In the genomic region with DNA sequence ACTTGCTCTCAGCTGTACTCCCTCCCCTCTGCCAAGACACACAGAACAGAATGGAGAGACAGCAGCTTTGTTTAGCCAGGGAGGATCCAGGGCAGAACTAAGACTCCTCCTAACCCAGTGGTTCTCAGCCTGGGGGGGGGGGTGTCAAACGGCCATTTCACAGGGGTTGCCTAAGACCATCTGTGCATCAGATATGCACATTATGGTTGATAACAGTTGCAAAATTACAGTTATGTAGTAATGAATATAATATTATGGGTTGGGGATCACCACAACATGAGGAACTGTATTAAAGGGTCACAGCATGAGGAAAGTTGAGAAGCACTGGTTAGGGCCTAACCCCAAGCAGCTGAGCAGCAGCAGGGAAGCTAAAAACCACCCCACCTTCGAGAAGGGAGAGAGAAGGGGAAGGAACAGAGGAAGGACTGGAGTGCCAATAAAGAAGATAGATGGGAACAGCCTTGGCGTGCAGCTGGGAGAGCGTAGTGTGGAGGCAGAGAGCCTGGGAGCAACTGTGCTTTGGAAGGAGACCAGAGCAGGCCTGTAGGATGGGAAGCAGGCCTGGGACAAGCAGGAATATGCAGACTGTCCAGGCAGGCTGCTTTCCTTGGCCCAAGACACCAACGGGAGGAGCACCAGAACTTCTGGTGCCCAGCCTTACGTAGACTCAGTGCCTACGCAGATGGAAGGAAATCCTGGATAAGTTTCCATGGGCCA, we compare ENCODE assay signal across 16 mouse cellular contexts. TPM values are rescaled to one million over a fixed set of nuclear protein-coding genes. Genes with fewer than 3 reads are reported as not detected.
A peak's percentile ranks its signal among the peaks of the same experiment; 100 is the strongest.
DNase-seq lines count a peak whose midpoint lies in the region; ATAC-seq and TF ChIP-seq lines count a peak whose summit lies in the region.
"Had no signal": no experiment of that assay in that cellular context is flagged by ENCODE, and none has a peak within 500 bp of the region (broad histone marks: within the 10 kb centered on the region; RNA-seq: fewer than 3 reads in every experiment).

No protein-coding gene starts in this region.

- intact Hi-C loops in left cerebral cortex, postnatal 4 days (cut with DNase I) = loop anchor here (10.0 kb wide), 1 partner anchor 645 kb away; no protein-coding TSS in a partner anchor
- intact Hi-C loops in left cerebral cortex, postnatal 14 days (cut with DNase I) = loop anchor here (10.0 kb wide), 1 partner anchor 645 kb away; no protein-coding TSS in a partner anchor
- intact Hi-C loops in heart, postnatal 36 days (cut with DNase I) = no loop called here

- H3K4me3 ChIP-seq in forebrain, postnatal 0 days (ENCODE audit: low read depth, low read length) = no peak overlapping the region
- no peak overlapping the region for H3K4me3 ChIP-seq in forebrain, embryonic 12.5 days (replicated peaks)
- no peak overlapping the region for H3K4me3 ChIP-seq in embryonic facial prominence, embryonic 15.5 days (replicated peaks)
- H3K4me3 ChIP-seq: lung, embryonic 15.5 days; midbrain, embryonic 15.5 days; neural tube, embryonic 15.5 days had no signal

- DNase-seq in forebrain, postnatal 0 days = peak; percentile 6
- peak; percentile 24 for DNase-seq in left cerebral cortex, postnatal 4 days
- DNase-seq in left cerebral cortex, postnatal 14 days (ENCODE audit: low spot score in 2 of 2) = no peak
- DNase-seq in heart, postnatal 36 days = peak; percentile 26 to 28
- DNase-seq in embryo, embryonic 10 days (ENCODE audit: low spot score) = no peak
- DNase-seq in kidney, postnatal 14 days = no peak
- DNase-seq: B cell, adult 2 months; spleen, adult 18-20 months; thymus, adult 2 months had no signal

- no peak for TF ChIP-seq CTCF in forebrain, postnatal 0 days (IDR thresholded peaks at IDR 0.05; ENCODE audit: low read depth)

- no peaks in the 10 kb centered on the region for H3K4me1 ChIP-seq in forebrain, postnatal 0 days (ENCODE audit: insufficient read depth)
- H3K4me1 ChIP-seq in forebrain, embryonic 12.5 days = no peaks in the 10 kb centered on the region
- H3K4me1 ChIP-seq in embryonic facial prominence, embryonic 15.5 days = no peaks in the 10 kb centered on the region
- H3K4me1 ChIP-seq: lung, embryonic 15.5 days; midbrain, embryonic 15.5 days had no signal

- peak; percentile 38; the same call in 1 of the 2 replicates for ATAC-seq in forebrain, postnatal 0 days
- no peak for ATAC-seq in forebrain, embryonic 12.5 days (ENCODE audit: low FRiP score)
- peak; percentile 30; the same call in 1 of the 2 replicates for ATAC-seq in embryonic facial prominence, embryonic 15.5 days (ENCODE audit: insufficient number of reproducible peaks, low FRiP score, low TSS enrichment, low read depth)
- ATAC-seq: midbrain, embryonic 15.5 days had no signal

- H3K27me3 ChIP-seq in forebrain, postnatal 0 days (ENCODE audit: insufficient read depth, low read length) = no peaks in the 10 kb centered on the region
- peaks cover 8% of the 10 kb centered on the region for H3K27me3 ChIP-seq in forebrain, embryonic 12.5 days
- peaks cover 3% of the 10 kb centered on the region; the same call in 1 of the 2 replicates for H3K27me3 ChIP-seq in embryonic facial prominence, embryonic 15.5 days
- H3K27me3 ChIP-seq: lung, embryonic 15.5 days; midbrain, embryonic 15.5 days; neural tube, embryonic 15.5 days had no signal

- no peaks in the 10 kb centered on the region for H3K36me3 ChIP-seq in forebrain, postnatal 0 days (ENCODE audit: insufficient read depth)
- no peaks in the 10 kb centered on the region for H3K36me3 ChIP-seq in forebrain, embryonic 12.5 days (replicated peaks)
- H3K36me3 ChIP-seq in embryonic facial prominence, embryonic 15.5 days = no peaks in the 10 kb centered on the region
- H3K36me3 ChIP-seq: lung, embryonic 15.5 days; midbrain, embryonic 15.5 days; neural tube, embryonic 15.5 days had no signal

- H3K9me3 ChIP-seq in forebrain, postnatal 0 days (ENCODE audit: low read length) = no peaks in the 10 kb centered on the region
- no peaks in the 10 kb centered on the region for H3K9me3 ChIP-seq in forebrain, embryonic 12.5 days
- H3K9me3 ChIP-seq in embryonic facial prominence, embryonic 15.5 days (replicated peaks) = no peaks in the 10 kb centered on the region
- H3K9me3 ChIP-seq: lung, embryonic 15.5 days; midbrain, embryonic 15.5 days; neural tube, embryonic 15.5 days had no signal

- no peak overlapping the region for H3K27ac ChIP-seq in forebrain, postnatal 0 days (ENCODE audit: low read depth, low read length)
- no peak overlapping the region for H3K27ac ChIP-seq in forebrain, embryonic 12.5 days
- H3K27ac ChIP-seq in embryonic facial prominence, embryonic 15.5 days (replicated peaks) = no peak overlapping the region
- H3K27ac ChIP-seq: lung, embryonic 15.5 days; midbrain, embryonic 15.5 days; neural tube, embryonic 15.5 days had no signal

- no peak overlapping the region for H3K9ac ChIP-seq in forebrain, postnatal 0 days
- no peak overlapping the region for H3K9ac ChIP-seq in forebrain, embryonic 12.5 days
- no peak overlapping the region for H3K9ac ChIP-seq in embryonic facial prominence, embryonic 15.5 days
- H3K9ac ChIP-seq: lung, embryonic 15.5 days; midbrain, embryonic 15.5 days; neural tube, embryonic 15.5 days had no signal

- H3K4me2 ChIP-seq in forebrain, postnatal 0 days (ENCODE audit: low read depth) = no peak overlapping the region
- no peak overlapping the region for H3K4me2 ChIP-seq in forebrain, embryonic 12.5 days
- H3K4me2 ChIP-seq in embryonic facial prominence, embryonic 15.5 days (replicated peaks) = no peak overlapping the region
- H3K4me2 ChIP-seq: lung, embryonic 15.5 days; midbrain, embryonic 15.5 days; neural tube, embryonic 15.5 days had no signal

- 75% methylated on average over 7 of the region's 7 CpGs for WGBS in forebrain, postnatal 0 days
- 79% methylated on average over 7 of the region's 7 CpGs for WGBS in forebrain, embryonic 12.5 days
- 73% methylated on average over 7 of the region's 7 CpGs for WGBS in embryonic facial prominence, embryonic 15.5 days

RNA-seq across cellular contexts. Expression of gene Chst13, which starts 5.4 kb away (rescaled TPM):
- total RNA-seq in forebrain, postnatal 0 days (2014; rRNA removed) = not detected in 2 replicates
- polyA plus RNA-seq in forebrain, postnatal 0 days (2015; fragmentation: Nextera tagmentation; extraction: Ambion mirVana) = not detected in 2 replicates
- not detected in 2 replicates for polyA plus RNA-seq in forebrain, embryonic 12.5 days (2016; fragmentation: Nextera tagmentation; extraction: Ambion mirVana)
- not detected for total RNA-seq in left cerebral cortex, postnatal 4 days (2021)
- total RNA-seq in left cerebral cortex, postnatal 14 days (2021) = not detected
- polyA plus RNA-seq in embryonic facial prominence, embryonic 15.5 days (2015; fragmentation: Nextera tagmentation; extraction: Ambion mirVana) = 4.4 and 6.8 TPM in 2 replicates
- total RNA-seq in heart, postnatal 36 days (2021) = not detected
- polyA plus RNA-seq: heart, postnatal 0 days; midbrain, embryonic 15.5 days had no signal

RNA-seq across cellular contexts. Expression of gene Uroc1, which starts 13.5 kb away (rescaled TPM):
- total RNA-seq in forebrain, postnatal 0 days (2014; rRNA removed) = not detected in 2 replicates
- not detected in 2 replicates for polyA plus RNA-seq in forebrain, postnatal 0 days (2015; fragmentation: Nextera tagmentation; extraction: Ambion mirVana)
- polyA plus RNA-seq in forebrain, embryonic 12.5 days (2016; fragmentation: Nextera tagmentation; extraction: Ambion mirVana) = not detected in 2 replicates
- not detected for total RNA-seq in left cerebral cortex, postnatal 4 days (2021)
- total RNA-seq in left cerebral cortex, postnatal 14 days (2021) = not detected
- 0.07 and 0.19 TPM in 2 replicates for polyA plus RNA-seq in embryonic facial prominence, embryonic 15.5 days (2015; fragmentation: Nextera tagmentation; extraction: Ambion mirVana)
- total RNA-seq in heart, postnatal 36 days (2021) = not detected
- polyA plus RNA-seq: forebrain, embryonic 11.5 days; heart, postnatal 0 days; lung, embryonic 15.5 days; midbrain, embryonic 15.5 days; neural tube, embryonic 15.5 days had no signal

RNA-seq across cellular contexts. Expression of gene BC048671, which starts 18.6 kb away (rescaled TPM):
- total RNA-seq in forebrain, postnatal 0 days (2014; rRNA removed) = not detected in 2 replicates
- polyA plus RNA-seq in forebrain, postnatal 0 days (2015; fragmentation: Nextera tagmentation; extraction: Ambion mirVana) = not detected in 2 replicates
- not detected in 2 replicates for polyA plus RNA-seq in forebrain, embryonic 12.5 days (2016; fragmentation: Nextera tagmentation; extraction: Ambion mirVana)
- total RNA-seq in left cerebral cortex, postnatal 4 days (2021) = not detected
- total RNA-seq in left cerebral cortex, postnatal 14 days (2021) = not detected
- not detected in 2 replicates for polyA plus RNA-seq in embryonic facial prominence, embryonic 15.5 days (2015; fragmentation: Nextera tagmentation; extraction: Ambion mirVana)
- total RNA-seq in heart, postnatal 36 days (2021) = not detected
- polyA plus RNA-seq: forebrain, embryonic 11.5 days; heart, postnatal 0 days; lung, embryonic 15.5 days; midbrain, embryonic 15.5 days; neural tube, embryonic 15.5 days; thymus, adult 2 months had no signal

RNA-seq across cellular contexts. Expression of gene Zxdc, which starts 49.7 kb away (rescaled TPM):
- total RNA-seq in forebrain, postnatal 0 days (2014; rRNA removed) = 29.0 and 33.6 TPM in 2 replicates
- 6.0 and 7.7 TPM in 2 replicates for polyA plus RNA-seq in forebrain, postnatal 0 days (2015; fragmentation: Nextera tagmentation; extraction: Ambion mirVana)
- polyA plus RNA-seq in forebrain, embryonic 12.5 days (2016; fragmentation: Nextera tagmentation; extraction: Ambion mirVana) = 13.8 and 15.8 TPM in 2 replicates
- total RNA-seq in left cerebral cortex, postnatal 4 days (2021) = 10 to 100 TPM; 27.6 to 30.1 TPM
- total RNA-seq in left cerebral cortex, postnatal 14 days (2021) = 10 to 100 TPM; 23.3 to 24.1 TPM
- polyA plus RNA-seq in embryonic facial prominence, embryonic 15.5 days (2015; fragmentation: Nextera tagmentation; extraction: Ambion mirVana) = 9.5 and 9.9 TPM in 2 replicates
- 10 to 100 TPM; 14.4 to 14.6 TPM for total RNA-seq in heart, postnatal 36 days (2021)

Comparison
In these comparisons a context has a peak if more than half of its experiments do, and no peak if none do; other contexts are left out.
1. DNase-seq: peak in forebrain, postnatal 0 days (single experiment), left cerebral cortex, postnatal 4 days (single experiment) and heart, postnatal 36 days (2 of 2); none in left cerebral cortex, postnatal 14 days (0 of 2), embryo, embryonic 10 days (single experiment) and kidney, postnatal 14 days (single experiment).